Mouse (Mus musculus): ENCODE data around the gene BC052040.

Gene BC052040

GRCm38 (mm10) chr2:115581241-115581988 lies at the start of gene BC052040:
BC052040 (plus strand) TSS chr2:115581716.
- DNase-seq (ENCODE audit: low read depth, low spot score): peak; percentile 70

GRCm38 (mm10) chr2:115538009-115538690 lies 43.4 kb upstream of the BC052040 start:
- DNase-seq (ENCODE audit: low read depth, low spot score): no peak

- no peak for DNase-seq (ENCODE audit: low read depth, low spot score)
These were observed 42.7 kb upstream of the BC052040 start for GRCm38 (mm10) chr2:115538691-115539283.

GRCm38 (mm10) chr2:115539731-115540130 lies 41.8 kb upstream of the BC052040 start:
- DNase-seq (ENCODE audit: low read depth, low spot score): no peak

- DNase-seq (ENCODE audit: low read depth, low spot score): no peak
These were observed 39.0 kb upstream of the BC052040 start for GRCm38 (mm10) chr2:115542401-115543123.

- no peak for DNase-seq (ENCODE audit: low read depth, low spot score)
These were observed 38.3 kb upstream of the BC052040 start for GRCm38 (mm10) chr2:115543212-115543611.

GRCm38 (mm10) chr2:115551901-115552300 lies 29.6 kb upstream of the BC052040 start:
- DNase-seq (ENCODE audit: low read depth, low spot score): no peak

- DNase-seq (ENCODE audit: low read depth, low spot score): no peak
These were observed 19.2 kb upstream of the BC052040 start for GRCm38 (mm10) chr2:115562155-115562827.

GRCm38 (mm10) chr2:115563436-115564093 lies 18.0 kb upstream of the BC052040 start:
- no peak for DNase-seq (ENCODE audit: low read depth, low spot score)

- DNase-seq (ENCODE audit: low read depth, low spot score): no peak
These were observed 9.5 kb upstream of the BC052040 start for GRCm38 (mm10) chr2:115571996-115572395.

- DNase-seq (ENCODE audit: low read depth, low spot score): no peak
These were observed 6.7 kb upstream of the BC052040 start for GRCm38 (mm10) chr2:115574802-115575201.

- DNase-seq (ENCODE audit: low read depth, low spot score): no peak
These were observed 2.2 kb upstream of the BC052040 start for GRCm38 (mm10) chr2:115579171-115579900.

- DNase-seq (ENCODE audit: low read depth, low spot score): no peak
These were observed 1.5 kb upstream of the BC052040 start for GRCm38 (mm10) chr2:115579976-115580375.

- peak; percentile 16 for DNase-seq (ENCODE audit: low read depth, low spot score)
These were observed 583 bp downstream of the BC052040 start for GRCm38 (mm10) chr2:115581989-115582608.

- DNase-seq (ENCODE audit: low read depth, low spot score): no peak
These were observed 2.3 kb downstream of the BC052040 start for GRCm38 (mm10) chr2:115583776-115584175.

- no peak for DNase-seq (ENCODE audit: low read depth, low spot score)
These were observed 9.1 kb downstream of the BC052040 start for GRCm38 (mm10) chr2:115590602-115591001.

- no peak for DNase-seq (ENCODE audit: low read depth, low spot score)
These were observed 11.2 kb downstream of the BC052040 start for GRCm38 (mm10) chr2:115592651-115593119.

GRCm38 (mm10) chr2:115597017-115597416 lies 15.5 kb downstream of the BC052040 start:
- DNase-seq (ENCODE audit: low read depth, low spot score): no peak

GRCm38 (mm10) chr2:115598266-115598665 lies 16.8 kb downstream of the BC052040 start:
- DNase-seq (ENCODE audit: low read depth, low spot score): no peak

- no peak for DNase-seq (ENCODE audit: low read depth, low spot score)
These were observed 19.2 kb downstream of the BC052040 start for GRCm38 (mm10) chr2:115600724-115601123.

All from WW6 (cell line).